Mouse (Mus musculus) T-helper 1 cell (primary cell): ENCODE data around the gene Gm7298.
"Not testable (repeated sequence)": the region's sequence is repeated elsewhere in the genome, so short reads cannot be mapped to it uniquely, and the experiment has no call there.

ENCODE experiments used
- in situ Hi-C: fragments of 300-600 bp; cut with MboI, MseI; formaldehyde crosslinking; loops from one replicate; pipeline ENCODE4 v1.15.1; 2025; ENCODE audit warnings: high pct_unique_total_duplicates

The Gm7298 gene

DNA sequence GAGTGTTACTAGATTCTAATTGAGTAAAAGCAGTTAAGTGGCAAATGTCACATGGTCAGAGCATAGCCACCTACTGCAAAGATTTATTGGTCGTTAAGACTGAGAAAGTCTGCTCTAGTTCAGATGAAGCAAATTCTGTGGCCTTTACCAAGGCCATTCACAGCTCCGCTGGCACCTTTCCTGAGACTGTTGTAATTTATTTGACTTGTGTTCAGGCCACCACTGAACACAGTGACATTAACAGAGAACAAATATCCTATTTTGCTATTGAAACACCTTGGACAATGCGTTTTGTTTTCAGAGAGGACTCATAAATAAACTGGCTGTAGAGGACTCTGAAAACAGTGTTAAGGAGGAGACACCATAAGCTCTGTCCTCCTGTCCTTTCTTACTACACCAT lies at the start of gene Gm7298:
TSS of gene Gm7298 (plus strand) at position 301 of the 400 bp plus-strand sequence.
- in situ Hi-C loops = no loop called here

DNA sequence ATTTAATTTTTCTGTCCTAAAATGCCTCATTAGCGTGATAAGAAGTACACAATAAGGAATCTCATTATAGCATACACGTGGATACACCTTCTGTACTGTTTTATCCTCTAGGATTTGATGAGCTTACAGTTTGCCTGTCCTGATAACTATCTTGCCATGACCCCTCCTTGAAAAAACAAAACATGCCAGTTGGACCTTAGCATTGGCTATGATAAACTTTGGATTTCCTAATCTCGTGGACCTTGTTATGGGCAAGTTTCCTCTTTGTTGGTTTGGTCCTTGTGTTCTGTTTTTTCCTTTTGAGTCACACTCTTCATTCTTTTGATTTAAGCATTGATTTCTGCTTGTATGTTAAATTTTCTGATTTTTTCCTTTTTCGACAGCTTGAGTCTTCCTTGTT lies 95.3 kb downstream of the Gm7298 start:
- in situ Hi-C loops = no loop called here

DNA sequence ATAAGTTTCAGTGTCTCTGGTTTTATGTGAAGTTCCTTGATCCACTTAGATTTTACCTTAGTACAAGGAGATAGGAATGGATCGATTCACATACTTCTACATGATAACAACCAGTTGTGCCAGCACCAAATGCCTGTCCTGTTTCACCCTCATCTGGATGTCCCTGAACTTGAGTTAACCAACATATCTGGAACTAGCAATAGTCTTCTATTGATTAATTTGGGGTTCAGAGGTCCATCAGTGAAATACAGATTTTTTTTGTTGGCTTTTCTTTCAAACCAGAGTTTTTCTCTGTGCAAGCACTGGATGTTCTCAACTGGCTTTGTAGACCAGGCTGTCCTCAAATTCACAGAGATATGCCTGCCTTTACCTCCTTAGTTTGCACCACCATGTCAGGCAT lies 103.6 kb downstream of the Gm7298 start:
- in situ Hi-C loops = no loop called here

DNA sequence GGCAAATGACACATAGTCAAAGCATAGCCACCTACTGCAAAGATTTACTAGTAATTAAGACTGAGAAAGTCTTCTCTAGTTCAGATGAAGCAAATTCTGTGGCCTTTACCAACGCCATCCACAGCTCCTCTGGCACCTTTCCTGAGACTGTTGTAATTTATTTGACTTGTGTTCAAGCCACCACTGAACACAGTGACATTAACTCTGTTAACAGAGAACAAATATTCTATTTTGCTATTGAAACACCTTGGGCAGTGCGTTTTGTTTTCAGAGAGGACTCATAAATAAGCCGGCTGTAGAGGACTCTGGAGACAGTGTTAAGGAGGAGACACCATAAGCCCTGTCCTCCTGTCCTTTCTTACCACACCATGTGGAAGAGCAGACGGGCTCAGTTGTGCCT lies 105.5 kb downstream of the Gm7298 start, which contains the start of gene Mug1:
TSS of gene Mug1 (plus strand) at position 271 of the 400 bp plus-strand sequence.
- in situ Hi-C loops = not testable (repeated sequence)
